ENCODE assay signal across 23 mouse cellular contexts in the genomic region with DNA sequence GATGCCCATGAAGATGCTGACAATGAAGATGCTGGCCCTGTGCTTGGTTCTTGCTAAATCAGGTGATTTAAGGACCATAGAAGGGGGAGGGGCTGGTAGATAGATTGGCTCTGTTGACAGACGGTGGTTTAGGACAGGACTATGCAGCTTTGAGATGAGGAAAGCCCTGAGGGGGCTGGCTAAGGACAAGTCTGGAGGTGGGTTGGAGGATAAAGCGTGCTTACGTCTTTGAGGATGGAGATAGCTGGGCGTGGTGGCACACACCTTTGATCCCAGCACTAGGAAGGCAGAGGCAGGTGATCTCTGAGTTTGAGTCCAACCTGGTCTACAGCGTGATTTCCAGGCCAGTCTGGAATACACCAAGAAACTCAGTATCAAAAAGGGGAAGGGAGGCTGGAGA. TPM values are rescaled to one million over a fixed set of nuclear protein-coding genes. Genes with fewer than 3 reads are reported as not detected.
"Had no signal": no experiment of that assay in that cellular context is flagged by ENCODE, and none has a peak within 500 bp of the region (broad histone marks: within the 10 kb centered on the region; RNA-seq: fewer than 3 reads in every experiment).

No protein-coding gene starts in this region.

- H3K27me3 ChIP-seq: neural tube, embryonic 13.5 days; neural tube, embryonic 15.5 days; stomach, embryonic 15.5 days had no signal

- H3K27ac ChIP-seq: neural tube, embryonic 13.5 days; neural tube, embryonic 15.5 days; stomach, embryonic 15.5 days; stomach, postnatal 0 days had no signal

- H3K36me3 ChIP-seq: neural tube, embryonic 13.5 days; neural tube, embryonic 15.5 days; stomach, embryonic 15.5 days had no signal

- DNase-seq: retina, postnatal 1 day; right cerebral cortex, adult 18-20 months; right cerebral cortex, postnatal 14 days; right cerebral cortex, postnatal 25 days; right cerebral cortex, postnatal 4 days; spleen, adult 18-20 months; thymus, adult 18-20 months; thymus, adult 2 months; thymus, postnatal 14 days; thymus, postnatal 25 days; thymus, postnatal 36 days; thymus, postnatal 4 days had no signal

- H3K4me3 ChIP-seq: neural tube, embryonic 13.5 days; neural tube, embryonic 15.5 days; stomach, embryonic 15.5 days had no signal

- H3K9me3 ChIP-seq: neural tube, embryonic 13.5 days; neural tube, embryonic 15.5 days; stomach, embryonic 15.5 days had no signal

- H3K4me1 ChIP-seq: neural tube, embryonic 13.5 days; neural tube, embryonic 15.5 days; stomach, embryonic 15.5 days had no signal

RNA-seq across cellular contexts. Expression of gene Klk6, which starts 1.8 kb away (rescaled TPM):
- total RNA-seq: neutrophil, adult 5-6 weeks had no signal
- polyA plus RNA-seq: neural tube, embryonic 13.5 days; neural tube, embryonic 14.5 days; neural tube, embryonic 15.5 days; small intestine, adult 2 months; spleen, adult 2 months; stomach, embryonic 14.5 days; testis, adult 2 months had no signal

RNA-seq across cellular contexts. Expression of gene Klk7, which starts 15.0 kb away (rescaled TPM):
- total RNA-seq: neutrophil, adult 5-6 weeks had no signal
- polyA plus RNA-seq: neural tube, embryonic 13.5 days; neural tube, embryonic 14.5 days; neural tube, embryonic 15.5 days; small intestine, adult 2 months; spleen, adult 2 months; stomach, embryonic 14.5 days; stomach, embryonic 15.5 days; testis, adult 2 months; urinary bladder, adult 2 months had no signal

RNA-seq across cellular contexts. Expression of gene Klk5, which starts 15.7 kb away (rescaled TPM):
- total RNA-seq: neutrophil, adult 5-6 weeks had no signal
- polyA plus RNA-seq: neural tube, embryonic 13.5 days; neural tube, embryonic 14.5 days; neural tube, embryonic 15.5 days; small intestine, adult 2 months; spleen, adult 2 months; stomach, embryonic 14.5 days; stomach, embryonic 15.5 days; testis, adult 2 months; urinary bladder, adult 2 months had no signal

RNA-seq across cellular contexts. Expression of gene Klk9, which starts 34.4 kb away (rescaled TPM):
- total RNA-seq: neutrophil, adult 5-6 weeks had no signal
- polyA plus RNA-seq: neural tube, embryonic 13.5 days; neural tube, embryonic 14.5 days; small intestine, adult 2 months; spleen, adult 2 months; stomach, embryonic 14.5 days; testis, adult 2 months; urinary bladder, adult 2 months had no signal
